Comparison of ENCODE assay signal across 10 mouse cellular contexts in genomic region chr16:91716927-91717349, GRCm38 (mm10). TPM values are rescaled to one million over a fixed set of nuclear protein-coding genes. Genes with fewer than 3 reads are reported as not detected.
DNase-seq lines count a peak whose midpoint lies in the region; ATAC-seq lines count a peak whose summit lies in the region.
"Had no signal": no experiment of that assay in that cellular context is flagged by ENCODE, and none has a peak within 500 bp of the region (broad histone marks: within the 10 kb centered on the region; RNA-seq: fewer than 3 reads in every experiment).

No protein-coding gene starts in this region.

- 86% methylated on average over 11 of the region's 11 CpGs for whole genome bisulfite sequencing in intestine, embryonic 15.5 days

- H3K4me3 ChIP-seq in intestine, embryonic 15.5 days (replicated peaks), result no peak overlapping the region
- H3K4me3 ChIP-seq: hindbrain, embryonic 10.5 days had no signal

- peaks cover 19% of the 10 kb centered on the region for H3K36me3 ChIP-seq in intestine, embryonic 15.5 days

- H3K4me2 ChIP-seq in intestine, embryonic 15.5 days (replicated peaks), result no peak overlapping the region

- peak; percentile 59; the same call in 1 of the 2 replicates for ATAC-seq in intestine, embryonic 15.5 days
- peak; percentile 98 for ATAC-seq in megakaryocyte-erythroid progenitor cell, adult 5-6 weeks (replicated peaks; ENCODE audit: low FRiP score, low TSS enrichment, poor library complexity, severe bottlenecking)

- H3K27me3 ChIP-seq in intestine, embryonic 15.5 days (replicated peaks), result no peaks in the 10 kb centered on the region

- no peak overlapping the region for H3K9ac ChIP-seq in intestine, embryonic 15.5 days

- H3K9me3 ChIP-seq in intestine, embryonic 15.5 days, result no peaks in the 10 kb centered on the region
- H3K9me3 ChIP-seq: hindbrain, embryonic 10.5 days had no signal

- H3K4me1 ChIP-seq in intestine, embryonic 15.5 days (replicated peaks), result no peaks in the 10 kb centered on the region
- H3K4me1 ChIP-seq: hindbrain, embryonic 10.5 days had no signal

- H3K27ac ChIP-seq in intestine, embryonic 15.5 days, result no peak overlapping the region
- H3K27ac ChIP-seq: hindbrain, embryonic 10.5 days had no signal

- peak; percentile 52 for DNase-seq in embryo, embryonic 10 days (ENCODE audit: low spot score)
- no peak for DNase-seq in embryo, embryonic 11 days
- DNase-seq in heart, adult 11 months, result peak; percentile 98
- DNase-seq in testis, postnatal 10 days (ENCODE audit: low spot score), result no peak
- DNase-seq in cerebellum, adult 11 months, result no peak
- DNase-seq in embryo, embryonic 9.5 days (ENCODE audit: extremely low spot score), result no peak
- DNase-seq: layer of hippocampus, adult 9-11 months had no signal

RNA-seq across cellular contexts. Expression of gene Cryzl1, which starts 11.8 kb away (rescaled TPM):
- polyA plus RNA-seq in intestine, embryonic 15.5 days (2015; fragmentation: Nextera tagmentation; extraction: Ambion mirVana), result 64.1 and 68.7 TPM in 2 replicates
- 33.7 and 72.0 TPM in 2 replicates for total RNA-seq in megakaryocyte-erythroid progenitor cell, adult 5-6 weeks (2014; fragmentation: Nextera tagmentation)
- 33.2 and 69.5 TPM in 2 replicates for total RNA-seq in megakaryocyte-erythroid progenitor cell, adult 5-6 weeks (2017)

RNA-seq across cellular contexts. Expression of gene Itsn1, which starts 12.1 kb away (rescaled TPM):
- 16.2 and 16.4 TPM in 2 replicates for polyA plus RNA-seq in intestine, embryonic 15.5 days (2015; fragmentation: Nextera tagmentation; extraction: Ambion mirVana)
- total RNA-seq in megakaryocyte-erythroid progenitor cell, adult 5-6 weeks (2014; fragmentation: Nextera tagmentation), result 24.0 and 27.8 TPM in 2 replicates
- 6.8 and 28.4 TPM in 2 replicates for total RNA-seq in megakaryocyte-erythroid progenitor cell, adult 5-6 weeks (2017)

RNA-seq across cellular contexts. Expression of gene Donson, which starts 28.4 kb away (rescaled TPM):
- 16.3 and 17.6 TPM in 2 replicates for polyA plus RNA-seq in intestine, embryonic 15.5 days (2015; fragmentation: Nextera tagmentation; extraction: Ambion mirVana)
- 20.7 and 28.4 TPM in 2 replicates for total RNA-seq in megakaryocyte-erythroid progenitor cell, adult 5-6 weeks (2014; fragmentation: Nextera tagmentation)
- total RNA-seq in megakaryocyte-erythroid progenitor cell, adult 5-6 weeks (2017), result 44.6 and 49.3 TPM in 2 replicates

Comparison
In these comparisons a context has a peak if more than half of its experiments do, and no peak if none do; other contexts are left out.
1. DNase-seq: peak in embryo, embryonic 10 days (single experiment) and heart, adult 11 months (single experiment); none in embryo, embryonic 11 days (single experiment), testis, postnatal 10 days (single experiment), cerebellum, adult 11 months (single experiment) and embryo, embryonic 9.5 days (single experiment).